Mouse (Mus musculus): Measurements from ENCODE around the gene Smg9. TPM values are rescaled to one million over a fixed set of nuclear protein-coding genes. Genes with fewer than 3 reads are reported as not detected.

Smg9 gene
- polyA plus RNA-seq, 1 experiment from 2014 or later = 38.2 TPM

GRCm38 (mm10) chr7:24442313-24442712 is 42.9 kb downstream of the Smg9 start:
- Histone ChIP-seq H3K9me3 (ENCODE audit: control insufficient read depth, low read length) (no peaks in the 10 kb centered on the region), H3K4me2 (ENCODE audit: low read length) (no peak overlapping the region), H3K36me3 (ENCODE audit: control insufficient read depth, insufficient read depth, low read length) (no peaks in the 10 kb centered on the region), H3K9ac (ENCODE audit: low read depth, low read length) (no peak overlapping the region), H3K4me3 (ENCODE audit: low read length) (no peak overlapping the region), H3K27me3 (replicated peaks; ENCODE audit: control insufficient read depth, insufficient read depth, low read length) (no peaks in the 10 kb centered on the region), H3K4me1 (ENCODE audit: control insufficient read depth, insufficient read depth, low read depth, low read length) (no peaks in the 10 kb centered on the region), H3K27ac (ENCODE audit: low read depth, low read length) (no peak overlapping the region)
- WGBS = 76% methylated on average over 8 of the region's 8 CpGs
- no peak for ATAC-seq

- Histone ChIP-seq H3K4me1 (ENCODE audit: control insufficient read depth, insufficient read depth, low read depth, low read length) (no peaks in the 10 kb centered on the region), H3K4me2 (ENCODE audit: low read length) (no peak overlapping the region), H3K36me3 (ENCODE audit: control insufficient read depth, insufficient read depth, low read length) (no peaks in the 10 kb centered on the region), H3K9ac (ENCODE audit: low read depth, low read length) (no peak overlapping the region), H3K4me3 (ENCODE audit: low read length) (no peak overlapping the region), H3K27ac (ENCODE audit: low read depth, low read length) (no peak overlapping the region), H3K9me3 (ENCODE audit: control insufficient read depth, low read length) (no peaks in the 10 kb centered on the region), H3K27me3 (replicated peaks; ENCODE audit: control insufficient read depth, insufficient read depth, low read length) (no peaks in the 10 kb centered on the region)
- no peak for ATAC-seq
- 91% methylated on average over 9 of the region's 9 CpGs for WGBS
Measured at GRCm38 (mm10) chr7:24445266-24445926, 46.0 kb downstream of the Smg9 start.

- Histone ChIP-seq H3K27ac (ENCODE audit: low read depth, low read length) (no peak overlapping the region), H3K9ac (ENCODE audit: low read depth, low read length) (no peak overlapping the region), H3K27me3 (replicated peaks; ENCODE audit: control insufficient read depth, insufficient read depth, low read length) (no peaks in the 10 kb centered on the region), H3K4me3 (ENCODE audit: low read length) (no peak overlapping the region), H3K4me1 (ENCODE audit: control insufficient read depth, insufficient read depth, low read depth, low read length) (no peaks in the 10 kb centered on the region), H3K36me3 (ENCODE audit: control insufficient read depth, insufficient read depth, low read length) (no peaks in the 10 kb centered on the region), H3K9me3 (ENCODE audit: control insufficient read depth, low read length) (no peaks in the 10 kb centered on the region), H3K4me2 (ENCODE audit: low read length) (no peak overlapping the region)
- WGBS = 82% methylated on average over 7 of the region's 7 CpGs
- ATAC-seq = no peak
Measured at GRCm38 (mm10) chr7:24446697-24447340, 47.4 kb downstream of the Smg9 start.

GRCm38 (mm10) chr7:24448782-24449517 is 49.5 kb downstream of the Smg9 start:
- Histone ChIP-seq H3K4me1 (ENCODE audit: control insufficient read depth, insufficient read depth, low read depth, low read length) (no peaks in the 10 kb centered on the region), H3K9ac (ENCODE audit: low read depth, low read length) (no peak overlapping the region), H3K9me3 (ENCODE audit: control insufficient read depth, low read length) (no peaks in the 10 kb centered on the region), H3K36me3 (ENCODE audit: control insufficient read depth, insufficient read depth, low read length) (no peaks in the 10 kb centered on the region), H3K4me3 (ENCODE audit: low read length) (no peak overlapping the region), H3K27me3 (replicated peaks; ENCODE audit: control insufficient read depth, insufficient read depth, low read length) (no peaks in the 10 kb centered on the region), H3K27ac (ENCODE audit: low read depth, low read length) (no peak overlapping the region), H3K4me2 (ENCODE audit: low read length) (no peak overlapping the region)
- 68% methylated on average over 14 of the region's 14 CpGs for WGBS
- ATAC-seq = no peak

GRCm38 (mm10) chr7:24450585-24451017 is 51.2 kb downstream of the Smg9 start:
- Histone ChIP-seq H3K4me3 (ENCODE audit: low read length) (no peak overlapping the region), H3K9me3 (ENCODE audit: control insufficient read depth, low read length) (no peaks in the 10 kb centered on the region), H3K27me3 (replicated peaks; ENCODE audit: control insufficient read depth, insufficient read depth, low read length) (no peaks in the 10 kb centered on the region), H3K27ac (ENCODE audit: low read depth, low read length) (no peak overlapping the region), H3K9ac (ENCODE audit: low read depth, low read length) (no peak overlapping the region), H3K36me3 (ENCODE audit: control insufficient read depth, insufficient read depth, low read length) (no peaks in the 10 kb centered on the region), H3K4me2 (ENCODE audit: low read length) (no peak overlapping the region), H3K4me1 (ENCODE audit: control insufficient read depth, insufficient read depth, low read depth, low read length) (no peaks in the 10 kb centered on the region)
- no peak for ATAC-seq
- WGBS = 62% methylated on average over 7 of the region's 9 CpGs

GRCm38 (mm10) chr7:24451855-24452311 is 52.5 kb downstream of the Smg9 start, which contains the start of gene Irgc1:
Gene Irgc1, minus strand, starts transcription at chr7:24452297.
- no peak within 1 kb of the TSS for H3K4me2 ChIP-seq (ENCODE audit: low read length)
- 81% methylated on average over 9 of the region's 9 CpGs for WGBS
- H3K36me3 ChIP-seq (ENCODE audit: control insufficient read depth, insufficient read depth, low read length) = no peaks in the 10 kb centered on the region
- H3K4me1 ChIP-seq (ENCODE audit: control insufficient read depth, insufficient read depth, low read depth, low read length) = no peaks in the 10 kb centered on the region
- no peak within 1 kb of the TSS for H3K27ac ChIP-seq (ENCODE audit: low read depth, low read length)
- H3K9ac ChIP-seq (ENCODE audit: low read depth, low read length) = no peak within 1 kb of the TSS; the same call in 1 of the 2 replicates
- ATAC-seq = no peak
- H3K4me3 ChIP-seq (ENCODE audit: low read length) = no peak within 1 kb of the TSS
- H3K27me3 ChIP-seq (replicated peaks; ENCODE audit: control insufficient read depth, insufficient read depth, low read length) = no peaks in the 10 kb centered on the region
- no peaks in the 10 kb centered on the region for H3K9me3 ChIP-seq (ENCODE audit: control insufficient read depth, low read length)

- Histone ChIP-seq H3K4me3 (ENCODE audit: low read length) (no peak overlapping the region), H3K4me1 (ENCODE audit: control insufficient read depth, insufficient read depth, low read depth, low read length) (no peaks in the 10 kb centered on the region), H3K36me3 (ENCODE audit: control insufficient read depth, insufficient read depth, low read length) (no peaks in the 10 kb centered on the region), H3K9ac (ENCODE audit: low read depth, low read length) (no peak overlapping the region), H3K27me3 (replicated peaks; ENCODE audit: control insufficient read depth, insufficient read depth, low read length) (no peaks in the 10 kb centered on the region), H3K4me2 (ENCODE audit: low read length) (no peak overlapping the region), H3K27ac (ENCODE audit: low read depth, low read length) (no peak overlapping the region), H3K9me3 (ENCODE audit: control insufficient read depth, low read length) (no peaks in the 10 kb centered on the region)
- 67% methylated on average over 2 of the region's 2 CpGs for WGBS
- ATAC-seq = no peak
Measured at GRCm38 (mm10) chr7:24454199-24454598, 54.8 kb downstream of the Smg9 start.

GRCm38 (mm10) chr7:24455726-24456125 is 56.3 kb downstream of the Smg9 start:
- WGBS = 86% methylated on average over 5 of the region's 5 CpGs
- Histone ChIP-seq H3K36me3 (ENCODE audit: control insufficient read depth, insufficient read depth, low read length) (no peaks in the 10 kb centered on the region), H3K27me3 (replicated peaks; ENCODE audit: control insufficient read depth, insufficient read depth, low read length) (no peaks in the 10 kb centered on the region), H3K27ac (ENCODE audit: low read depth, low read length) (no peak overlapping the region), H3K9ac (ENCODE audit: low read depth, low read length) (no peak overlapping the region), H3K9me3 (ENCODE audit: control insufficient read depth, low read length) (no peaks in the 10 kb centered on the region), H3K4me3 (ENCODE audit: low read length) (no peak overlapping the region), H3K4me1 (ENCODE audit: control insufficient read depth, insufficient read depth, low read depth, low read length) (no peaks in the 10 kb centered on the region), H3K4me2 (ENCODE audit: low read length) (no peak overlapping the region)
- no peak for ATAC-seq

GRCm38 (mm10) chr7:24457726-24458370 is 58.4 kb downstream of the Smg9 start:
- H3K27ac ChIP-seq (ENCODE audit: low read depth, low read length) = no peak overlapping the region
- H3K27me3 ChIP-seq (replicated peaks; ENCODE audit: control insufficient read depth, insufficient read depth, low read length) = no peaks in the 10 kb centered on the region; the same call in 1 of the 2 replicates
- no peaks in the 10 kb centered on the region; the same call in 1 of the 2 replicates for H3K4me1 ChIP-seq (ENCODE audit: control insufficient read depth, insufficient read depth, low read depth, low read length)
- 75% methylated on average over 9 of the region's 10 CpGs for WGBS
- H3K36me3 ChIP-seq (ENCODE audit: control insufficient read depth, insufficient read depth, low read length) = no peaks in the 10 kb centered on the region
- no peak overlapping the region for H3K4me2 ChIP-seq (ENCODE audit: low read length)
- no peak overlapping the region for H3K4me3 ChIP-seq (ENCODE audit: low read length)
- no peaks in the 10 kb centered on the region for H3K9me3 ChIP-seq (ENCODE audit: control insufficient read depth, low read length)
- ATAC-seq = no peak
- no peak overlapping the region for H3K9ac ChIP-seq (ENCODE audit: low read depth, low read length)

Data from hindbrain, embryonic 16.5 days (tissue).